Mouse (Mus musculus) right cerebral cortex, postnatal 10 days (tissue): ENCODE measurements around the gene Ifna1.

Source experiments
- DNase-seq, 2 experiments: peaks; one replicate each; pipeline ENCODE4 v3.0.0; 2021; ENCODE audit warnings: low spot score in 2 of 2

Ifna1 gene

GRCm38 (mm10) chr4:88872691-88873090 lies 22.8 kb downstream of the Ifna1 start:
- no peak for DNase-seq

GRCm38 (mm10) chr4:88875435-88876095 lies 25.7 kb downstream of the Ifna1 start:
- DNase-seq = no peak

- DNase-seq = no peak
These were observed 26.6 kb downstream of the Ifna1 start for GRCm38 (mm10) chr4:88876520-88876919.

GRCm38 (mm10) chr4:88878246-88878645 lies 28.4 kb downstream of the Ifna1 start:
- DNase-seq = no peak

GRCm38 (mm10) chr4:88878772-88879171 lies 28.9 kb downstream of the Ifna1 start:
- no peak for DNase-seq

- DNase-seq = no peak
These were observed 30.2 kb downstream of the Ifna1 start, which contains the start of gene Ifne for GRCm38 (mm10) chr4:88880101-88880500. Ifne (minus strand) TSS chr4:88880201.

- no peak for DNase-seq
These were observed 38.3 kb downstream of the Ifna1 start for GRCm38 (mm10) chr4:88888236-88888635.

- no peak for DNase-seq
These were observed 43.4 kb downstream of the Ifna1 start for GRCm38 (mm10) chr4:88893201-88893754.
